Mouse (Mus musculus): Measurements from ENCODE around the gene Tubb4a.
A peak's percentile ranks its signal among the peaks of the same experiment; 100 is the strongest.

Tubb4a gene

GRCm38 (mm10) chr17:57051679-57052078, 35.9 kb downstream of the Tubb4a start:
- DNase-seq = peak in 1 of 2 experiments; percentile 10

GRCm38 (mm10) chr17:57048816-57049215, 38.8 kb downstream of the Tubb4a start:
- DNase-seq = no peak

GRCm38 (mm10) chr17:57047406-57047805, 40.2 kb downstream of the Tubb4a start:
- no peak for DNase-seq

- no peak for DNase-seq
These were observed 46.0 kb downstream of the Tubb4a start, which contains the start of gene Slc25a41 for GRCm38 (mm10) chr17:57041554-57041953. Gene Slc25a41 (minus strand): TSS chr17:57041654.

GRCm38 (mm10) chr17:57038978-57039377, 48.6 kb downstream of the Tubb4a start:
- no peak for DNase-seq

- DNase-seq = no peak
These were observed 54.7 kb downstream of the Tubb4a start for GRCm38 (mm10) chr17:57032854-57033253.

- peak; percentile 100 for DNase-seq
These were observed 55.7 kb downstream of the Tubb4a start for GRCm38 (mm10) chr17:57031661-57032420.

- DNase-seq = peak; percentile 21 to 65
These were observed 56.5 kb downstream of the Tubb4a start, which contains the start of gene Khsrp for GRCm38 (mm10) chr17:57030931-57031660. Gene Khsrp (minus strand): TSS chr17:57031522.

All from kidney, postnatal 25 days (tissue).